Mouse (Mus musculus): ENCODE data around the gene Rps19bp1.

DNA sequence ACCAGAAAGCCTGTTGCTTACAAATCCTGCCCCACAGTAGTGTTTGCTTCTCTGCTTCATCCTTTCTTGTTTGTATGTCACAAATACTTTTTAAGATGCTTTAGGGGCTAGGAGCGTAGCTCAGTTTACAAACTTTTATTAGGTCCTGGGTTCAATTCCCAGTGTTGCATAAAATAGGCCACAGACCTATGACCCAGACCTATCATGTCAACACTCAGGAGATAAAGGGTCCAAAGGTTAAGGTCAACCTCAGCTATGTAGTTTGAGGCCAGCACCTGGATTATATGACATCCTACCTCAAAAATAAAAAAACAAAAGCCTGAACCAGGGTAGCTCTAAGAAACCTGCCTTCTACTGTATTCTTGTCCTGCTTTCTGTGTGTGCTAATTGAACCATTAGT lies 15.5 kb downstream of the Rps19bp1 start:
- TF ChIP-seq CTCF (IDR thresholded peaks at IDR 0.05; ENCODE audit: low read depth) = no peak
- no peak for TF ChIP-seq EP300 (optimal IDR thresholded peaks at IDR 0.05)

Data from stomach, postnatal 0 days (tissue).